In the genomic region with DNA sequence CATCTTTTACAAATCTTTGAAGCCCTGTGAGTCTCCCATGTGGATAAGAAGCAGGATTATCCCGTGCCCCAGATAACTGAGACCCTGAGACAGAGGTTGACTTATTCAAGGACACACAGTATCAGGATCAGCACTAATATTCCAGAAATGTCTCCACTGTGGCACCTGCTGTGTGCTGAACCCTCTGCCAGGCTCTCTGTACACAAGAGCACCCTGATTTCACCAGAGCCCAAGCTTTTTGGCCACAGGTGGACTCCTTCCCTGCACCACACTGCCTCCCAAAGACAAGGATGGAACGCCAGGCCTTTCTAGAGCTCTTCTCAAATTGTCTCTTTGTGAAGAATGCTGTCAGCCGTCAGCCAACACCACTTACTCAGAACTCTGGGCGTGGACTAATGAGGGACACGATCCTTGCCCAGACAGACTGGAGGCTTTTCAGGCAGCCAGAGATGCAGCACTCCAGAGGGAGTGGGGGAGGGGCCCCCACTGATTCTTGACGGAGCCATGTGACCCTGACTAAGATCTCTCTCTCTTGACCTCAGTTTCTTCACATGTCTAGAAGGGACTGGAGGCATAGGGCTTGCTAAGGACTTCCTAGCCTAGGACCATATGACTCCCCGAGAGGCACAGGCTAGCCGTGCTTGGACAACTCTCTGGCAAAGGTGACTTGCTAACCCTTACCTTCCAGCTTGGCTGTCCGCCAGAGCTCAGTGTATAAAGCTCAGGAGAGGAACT, we compare ENCODE assay signal across 8 mouse cellular contexts.
DNase-seq lines count a peak whose midpoint lies in the region.

No protein-coding gene starts in this region.

- peak; percentile 38 for DNase-seq in adrenal gland, postnatal 10 days
- DNase-seq in adrenal gland, adult 8-10 months, result no peak
- peak; percentile 68 for DNase-seq in ZHBTc4 (ENCODE audit: low read depth, low spot score)
- peak; percentile 71 to 82 for DNase-seq in heart, adult 9 months (ENCODE audit: low spot score in 2 of 2)
- peak; percentile 34 to 64 for DNase-seq in kidney, postnatal 36 days
- DNase-seq in retina, postnatal 1 day, result peak; percentile 68
- DNase-seq in T-cell, adult 2 months (ENCODE audit: low spot score), result no peak
- no peak for DNase-seq in cerebellum, adult 9-10 months

Comparison
In these comparisons a context has a peak if more than half of its experiments do, and no peak if none do; other contexts are left out.
1. DNase-seq: peak in adrenal gland, postnatal 10 days (single experiment), ZHBTc4 (single experiment), heart, adult 9 months (2 of 2), kidney, postnatal 36 days (2 of 2) and retina, postnatal 1 day (single experiment); none in adrenal gland, adult 8-10 months (single experiment), T-cell, adult 2 months (single experiment) and cerebellum, adult 9-10 months (single experiment).